Mouse (Mus musculus) macrophage (primary cell): ENCODE results near the gene Sdk2. TPM values are rescaled to one million over a fixed set of nuclear protein-coding genes. Genes with fewer than 3 reads are reported as not detected.

ENCODE experiments used
- H3K27ac ChIP-seq: fragments of 350-480 bp; formaldehyde crosslinking; 2 replicates; pipeline ENCODE4 v1.9.0; 2021
- H3K36me3 ChIP-seq: fragments of 350-480 bp; formaldehyde crosslinking; 2 replicates; pipeline ENCODE4 v1.9.0; 2021; ENCODE audit errors: inconsistent target
- H3K4me3 ChIP-seq: fragments of 350-480 bp; formaldehyde crosslinking; 2 replicates; pipeline ENCODE4 v1.9.0; 2021; ENCODE audit errors: inconsistent target
- H3K79me2 ChIP-seq: fragments of 350-480 bp; formaldehyde crosslinking; 2 replicates; pipeline ENCODE4 v1.9.0; 2021; ENCODE audit errors: inconsistent target
- WGBS: methylation state at CpG from one replicate; pipeline ENCODE4 v1.1.7; 2026; ENCODE audit warnings: inconsistent platforms; ENCODE audit not compliant: missing documents; 5-methylcytosine and 5-hydroxymethylcytosine counted together
- polyA plus RNA-seq: library from polyadenylated mRNA; stranded (reverse); fragments of 250-400 nt; gene quantifications from 3 replicates; pipeline ENCODE4 v1.2.4, GENCODE M21; 2018; ENCODE audit warnings: inconsistent platforms

Gene Sdk2
- polyA plus RNA-seq, 1 experiment from 2014 or later = 0.22 TPM

DNA sequence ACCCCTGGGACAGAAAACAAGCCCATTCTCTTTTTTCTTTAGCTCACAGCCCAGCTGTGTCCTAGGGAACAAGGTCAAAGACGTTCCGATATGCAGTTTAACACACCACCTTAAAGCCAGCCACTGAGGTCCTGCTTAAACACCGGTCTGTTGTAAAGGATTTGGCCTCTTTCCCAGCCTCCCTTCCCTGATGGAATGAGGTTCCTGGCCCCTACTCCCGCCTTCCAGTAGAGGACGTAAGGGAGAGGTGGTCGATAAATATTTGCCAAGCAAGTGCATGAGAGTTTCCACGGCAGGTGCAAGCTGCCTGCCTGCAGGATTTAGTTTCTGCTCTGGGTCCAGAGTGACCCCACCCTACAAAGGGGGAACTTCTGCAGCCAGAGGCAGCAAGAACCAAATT lies 4.9 kb downstream of the Sdk2 start:
- 83% methylated on average over 7 of the region's 7 CpGs for WGBS
- Histone ChIP-seq H3K4me3 (no peak overlapping the region), H3K79me2 (no peaks in the 10 kb centered on the region), H3K27ac (no peak overlapping the region), H3K36me3 (no peaks in the 10 kb centered on the region)

DNA sequence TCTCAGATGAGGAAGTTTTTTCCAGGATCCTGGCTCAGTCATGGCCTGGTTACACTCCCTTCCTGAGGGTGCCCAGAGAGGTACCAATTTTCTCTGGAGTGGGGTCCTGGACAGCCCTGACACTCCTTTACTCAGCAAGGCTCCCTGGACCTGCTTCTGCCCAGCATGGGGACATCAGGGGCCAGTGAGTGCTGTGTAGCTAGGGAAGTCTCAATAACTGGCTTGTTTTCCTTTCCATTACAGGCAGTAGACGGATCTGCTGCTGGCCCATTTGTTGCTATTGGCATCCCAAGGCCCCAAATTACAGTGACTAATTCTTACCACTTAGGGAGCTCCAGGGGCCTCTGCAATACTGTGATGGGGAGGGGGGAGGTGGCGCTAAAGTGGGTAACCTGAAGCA lies 5.6 kb downstream of the Sdk2 start:
- no peaks in the 10 kb centered on the region for H3K36me3 ChIP-seq
- no peak overlapping the region for H3K27ac ChIP-seq
- no peak overlapping the region for H3K4me3 ChIP-seq
- H3K79me2 ChIP-seq = no peaks in the 10 kb centered on the region
- 55% methylated on average over 2 of the region's 2 CpGs for WGBS

DNA sequence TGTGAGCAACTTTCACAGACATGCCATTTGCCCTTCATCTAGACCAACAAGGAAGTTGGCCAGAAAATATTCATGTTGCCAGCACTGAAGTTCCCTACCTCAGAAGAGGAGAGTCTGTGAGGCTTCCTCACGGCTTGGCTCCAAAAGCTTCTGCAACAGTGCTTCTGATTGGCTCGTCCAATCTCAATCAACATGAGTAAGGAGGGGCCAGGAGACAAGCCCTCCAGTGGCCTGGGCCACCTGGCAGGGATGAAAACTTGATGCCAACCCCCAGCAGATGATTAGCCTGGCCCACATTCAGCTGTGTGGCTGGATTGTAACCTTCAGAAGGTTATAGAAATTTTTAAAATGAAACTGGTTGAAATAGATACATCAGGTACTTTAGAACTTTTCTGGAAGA lies 10.5 kb downstream of the Sdk2 start:
- 41% methylated on average over 2 of the region's 2 CpGs for WGBS
- Histone ChIP-seq H3K27ac (no peak overlapping the region), H3K4me3 (no peak overlapping the region), H3K36me3 (no peaks in the 10 kb centered on the region), H3K79me2 (no peaks in the 10 kb centered on the region)

DNA sequence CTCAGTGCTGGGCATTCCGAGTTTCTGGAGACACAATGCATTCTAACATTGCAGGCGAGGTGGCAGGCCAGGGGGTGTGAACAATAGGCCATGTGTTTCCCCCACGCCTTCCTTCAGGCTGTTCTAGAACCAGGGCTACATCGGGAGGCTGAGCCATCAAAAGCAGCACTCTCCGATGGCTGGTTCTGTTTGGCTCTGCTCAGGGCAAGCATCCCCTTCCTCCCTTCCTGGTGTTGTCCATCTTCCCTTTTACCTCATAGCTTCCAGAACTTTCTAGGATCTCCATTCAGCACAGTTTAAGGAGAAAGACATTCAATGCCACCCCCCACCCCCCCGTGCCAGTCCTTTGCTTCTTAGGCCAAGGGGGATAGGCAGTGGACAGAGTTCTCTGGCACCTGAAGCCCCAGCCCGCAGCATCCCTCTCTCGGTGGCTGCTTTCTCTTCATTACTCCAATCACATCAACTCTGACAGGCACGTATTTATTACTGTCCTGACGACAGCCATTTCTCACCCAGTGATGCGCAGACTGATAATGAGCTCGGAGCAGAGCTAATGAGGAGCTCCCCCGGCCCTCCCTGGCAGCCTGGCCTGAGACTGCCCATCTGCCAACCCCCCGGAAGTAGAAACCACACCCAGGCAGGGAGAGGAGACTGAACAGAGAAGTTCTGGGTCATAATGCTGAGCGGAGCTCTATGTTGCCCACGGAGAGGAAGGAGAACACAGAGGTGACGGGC lies 12.1 kb downstream of the Sdk2 start:
- Histone ChIP-seq H3K4me3 (no peak overlapping the region), H3K36me3 (no peaks in the 10 kb centered on the region), H3K79me2 (no peaks in the 10 kb centered on the region), H3K27ac (no peak overlapping the region)
- WGBS = 73% methylated on average over 17 of the region's 17 CpGs

DNA sequence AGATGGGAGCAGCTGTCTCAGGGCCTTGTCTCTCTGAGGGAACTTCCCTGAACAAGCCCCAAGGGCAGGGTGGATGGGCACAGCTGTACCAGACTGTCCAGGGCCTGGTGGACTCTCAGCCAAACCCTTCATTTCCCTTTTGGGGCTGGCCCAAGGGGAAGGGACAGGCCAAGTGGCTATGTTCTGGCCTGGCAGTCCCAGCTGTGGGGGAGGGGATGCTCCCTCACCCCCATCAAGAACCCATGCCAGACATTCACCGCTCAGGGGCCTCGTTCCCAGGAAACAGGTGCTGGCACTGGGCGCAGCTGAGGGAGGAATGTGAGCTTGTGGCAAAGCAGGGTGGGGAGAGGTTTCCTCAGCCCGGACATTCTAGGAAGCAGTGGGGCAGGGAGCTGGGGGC lies 15.5 kb downstream of the Sdk2 start:
- no peaks in the 10 kb centered on the region for H3K79me2 ChIP-seq
- no peaks in the 10 kb centered on the region for H3K36me3 ChIP-seq
- WGBS = 43% methylated on average over 4 of the region's 4 CpGs
- H3K4me3 ChIP-seq = no peak overlapping the region
- no peak overlapping the region for H3K27ac ChIP-seq

DNA sequence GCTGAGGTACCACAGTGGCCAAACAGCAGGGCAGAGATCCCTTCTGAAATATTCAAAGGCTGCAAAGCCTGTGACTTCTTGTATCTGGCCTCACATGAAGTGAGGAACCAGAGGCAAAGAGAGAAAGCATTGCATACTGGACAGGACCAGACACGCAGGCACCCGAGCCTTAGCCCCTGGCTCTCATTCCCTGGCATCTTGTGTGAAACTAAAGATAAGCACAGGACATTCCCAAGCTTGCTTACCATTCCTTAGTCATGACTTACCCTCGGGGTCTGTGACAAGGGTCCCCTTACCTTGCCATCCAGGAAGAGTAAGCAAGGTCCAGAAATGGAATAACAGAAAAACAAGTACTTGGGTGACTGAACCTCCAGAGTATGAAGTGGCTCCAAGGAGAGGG lies 16.3 kb downstream of the Sdk2 start:
- Histone ChIP-seq H3K4me3 (no peak overlapping the region), H3K27ac (no peak overlapping the region), H3K79me2 (no peaks in the 10 kb centered on the region), H3K36me3 (no peaks in the 10 kb centered on the region)
- 85% methylated on average over 3 of the region's 3 CpGs for WGBS

DNA sequence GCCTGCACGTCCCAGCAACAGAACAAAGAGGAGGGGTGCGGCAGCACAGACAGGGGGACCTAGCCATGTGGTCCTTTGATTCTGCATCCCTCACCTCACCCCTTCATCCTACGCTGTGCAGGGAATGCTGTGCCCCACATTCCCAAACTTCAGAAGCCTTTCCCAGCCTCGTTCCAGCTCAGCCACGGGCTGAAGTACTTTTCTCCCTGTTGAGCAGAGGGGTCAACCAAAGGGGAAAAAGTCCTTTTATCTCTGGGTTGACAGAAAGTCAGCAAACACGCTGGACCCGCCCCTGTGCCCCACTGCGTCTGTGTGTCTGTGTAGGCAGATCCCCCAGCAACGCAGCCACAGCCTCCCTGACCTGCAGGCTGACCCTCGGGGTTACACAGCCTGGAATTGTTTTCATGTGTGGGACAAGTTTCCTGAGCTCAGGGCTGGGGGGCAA lies 18.9 kb downstream of the Sdk2 start:
- Histone ChIP-seq H3K27ac (no peak overlapping the region), H3K36me3 (no peaks in the 10 kb centered on the region), H3K4me3 (no peak overlapping the region), H3K79me2 (no peaks in the 10 kb centered on the region)
- 37% methylated on average over 10 of the region's 10 CpGs for WGBS

DNA sequence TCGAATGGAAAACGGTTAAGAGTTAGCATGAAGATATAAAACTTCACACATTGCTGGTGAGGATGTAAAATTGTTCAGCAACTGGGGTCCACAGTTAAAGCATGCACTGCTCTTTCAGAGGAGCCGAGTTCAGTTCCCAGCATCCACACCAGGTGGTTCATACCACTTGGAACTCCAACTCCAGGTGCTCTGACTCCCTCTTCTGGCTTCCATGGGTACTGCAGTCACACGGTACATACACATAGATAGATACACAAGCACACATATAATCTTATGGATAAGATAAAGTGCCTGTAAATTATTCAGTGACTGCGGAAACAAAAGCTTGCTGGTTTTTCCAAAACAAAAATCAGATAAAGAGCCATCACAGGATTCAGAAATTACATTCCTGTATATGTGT lies 19.9 kb downstream of the Sdk2 start:
- H3K4me3 ChIP-seq = no peak overlapping the region
- no peaks in the 10 kb centered on the region for H3K79me2 ChIP-seq
- WGBS = 84% methylated on average over 4 of the region's 5 CpGs
- no peak overlapping the region for H3K27ac ChIP-seq
- H3K36me3 ChIP-seq = no peaks in the 10 kb centered on the region

DNA sequence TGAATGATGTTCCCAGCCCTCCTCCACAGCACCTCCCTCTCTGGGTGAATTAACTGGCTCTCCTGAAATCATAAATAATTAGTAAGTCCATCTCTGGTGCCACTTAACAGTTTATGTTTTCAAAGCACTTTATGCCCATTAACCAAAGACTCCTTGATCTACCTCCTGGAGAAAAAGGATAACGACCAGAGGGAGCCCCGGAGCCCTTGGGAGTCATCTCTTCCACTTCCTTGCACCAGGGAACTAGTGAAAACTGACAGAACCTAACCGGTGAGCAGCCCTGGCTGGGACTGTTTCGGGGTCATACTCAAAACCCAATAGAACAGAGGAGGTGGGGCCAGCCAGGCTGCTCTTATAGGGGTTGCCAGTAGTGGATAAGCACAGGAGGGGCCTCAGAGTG lies 22.5 kb downstream of the Sdk2 start:
- WGBS = 73% methylated on average over 4 of the region's 4 CpGs
- no peak overlapping the region for H3K4me3 ChIP-seq
- H3K79me2 ChIP-seq = no peaks in the 10 kb centered on the region
- no peak overlapping the region for H3K27ac ChIP-seq
- H3K36me3 ChIP-seq = no peaks in the 10 kb centered on the region

DNA sequence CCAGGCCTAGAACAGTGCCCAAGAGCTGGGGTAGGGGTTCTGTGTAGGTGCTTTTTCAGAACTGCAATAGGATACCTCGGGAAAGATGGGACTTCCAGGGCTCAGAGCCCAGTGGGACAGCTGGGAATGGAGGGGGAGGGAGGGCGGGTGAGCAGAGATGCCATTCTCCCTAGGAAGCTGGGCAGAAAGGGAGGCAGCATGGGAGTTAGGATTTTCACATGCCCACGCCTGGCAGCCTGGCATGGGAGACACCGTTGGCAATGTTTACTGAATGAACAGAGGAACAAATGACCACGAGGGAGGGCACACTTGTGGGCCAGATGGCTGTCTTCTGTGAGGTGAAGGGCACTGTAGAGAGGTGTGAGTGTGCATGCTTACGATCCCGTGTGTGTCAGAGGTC lies 23.3 kb downstream of the Sdk2 start:
- WGBS = 75% methylated on average over 7 of the region's 7 CpGs
- Histone ChIP-seq H3K4me3 (no peak overlapping the region), H3K27ac (no peak overlapping the region), H3K36me3 (no peaks in the 10 kb centered on the region), H3K79me2 (no peaks in the 10 kb centered on the region)

DNA sequence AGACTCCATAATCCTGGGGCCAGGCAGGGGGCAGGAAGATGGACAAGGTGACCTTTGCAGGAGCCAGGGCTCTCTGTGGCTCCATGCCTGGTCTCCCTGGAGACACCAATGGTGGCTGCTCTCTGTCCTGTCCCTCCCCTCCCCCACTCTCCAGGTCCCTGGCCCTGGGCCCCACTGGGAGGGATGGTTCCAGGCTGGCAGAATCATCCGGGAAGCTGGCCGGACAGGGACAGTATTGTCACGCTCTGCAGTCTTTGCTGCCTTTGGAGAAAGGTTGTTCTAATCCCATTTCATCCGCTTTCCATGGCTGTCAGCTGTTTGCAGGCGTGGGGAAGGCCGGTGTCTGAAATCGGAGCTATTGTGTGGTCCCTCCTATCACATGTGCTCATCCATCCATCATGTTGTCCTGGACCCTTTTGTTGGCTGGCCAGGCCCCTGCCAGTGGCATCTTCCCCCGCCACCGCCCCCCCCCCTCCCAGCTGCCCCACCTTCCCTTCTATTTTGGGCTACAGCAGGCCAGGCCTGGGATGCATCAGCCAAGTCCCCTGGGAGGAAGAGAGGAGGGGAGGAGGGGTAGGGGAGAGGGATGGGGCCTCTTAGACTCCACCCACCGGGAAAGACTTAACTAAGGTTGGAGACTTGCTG lies 26.3 kb downstream of the Sdk2 start:
- no peaks in the 10 kb centered on the region for H3K36me3 ChIP-seq
- no peaks in the 10 kb centered on the region for H3K79me2 ChIP-seq
- no peak overlapping the region for H3K27ac ChIP-seq
- WGBS = 51% methylated on average over 10 of the region's 10 CpGs
- no peak overlapping the region for H3K4me3 ChIP-seq

DNA sequence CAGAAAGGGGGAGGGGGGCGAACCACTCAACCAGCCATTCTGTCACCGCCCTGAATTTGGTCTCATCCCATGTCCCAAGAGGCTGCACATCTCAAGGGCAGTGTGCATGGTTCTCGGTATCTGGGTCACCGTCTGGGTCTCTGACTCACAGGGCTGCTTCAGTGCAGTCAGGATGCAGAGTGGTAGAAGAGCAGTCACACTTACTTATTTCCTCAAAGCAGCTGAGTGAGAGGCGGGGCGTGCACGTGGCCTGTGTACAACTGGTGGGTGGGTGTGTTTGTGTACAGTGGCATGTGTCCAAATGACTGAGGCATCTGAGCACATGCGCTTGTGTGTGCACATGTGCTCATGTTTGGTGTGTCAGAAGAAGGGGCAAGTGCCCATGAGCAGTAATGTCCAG lies 28.8 kb downstream of the Sdk2 start:
- Histone ChIP-seq H3K4me3 (no peak overlapping the region), H3K27ac (no peak overlapping the region), H3K79me2 (no peaks in the 10 kb centered on the region), H3K36me3 (no peaks in the 10 kb centered on the region)
- WGBS = 70% methylated on average over 8 of the region's 8 CpGs

DNA sequence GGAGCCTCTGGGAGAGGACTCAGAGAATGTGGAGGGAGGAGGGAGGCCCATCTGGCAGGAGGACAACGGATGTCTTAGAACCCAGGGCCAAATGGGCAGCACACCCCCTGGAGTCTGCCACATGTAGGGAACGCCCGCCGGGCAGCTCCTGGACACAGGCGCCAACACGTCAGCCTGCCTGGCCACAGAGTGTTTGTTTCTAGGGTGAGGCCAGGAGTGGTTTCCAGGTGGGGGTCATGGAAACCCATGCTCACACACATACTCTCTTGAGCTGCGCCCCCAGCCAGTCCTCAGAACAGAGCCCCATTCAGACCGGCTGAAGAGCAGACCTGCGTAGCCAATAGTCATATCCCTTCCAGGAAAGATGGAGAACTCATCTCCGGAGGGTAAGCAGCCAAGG lies 35.4 kb downstream of the Sdk2 start:
- Histone ChIP-seq H3K79me2 (no peaks in the 10 kb centered on the region), H3K27ac (no peak overlapping the region), H3K36me3 (no peaks in the 10 kb centered on the region), H3K4me3 (no peak overlapping the region)
- WGBS = 87% methylated on average over 10 of the region's 10 CpGs

DNA sequence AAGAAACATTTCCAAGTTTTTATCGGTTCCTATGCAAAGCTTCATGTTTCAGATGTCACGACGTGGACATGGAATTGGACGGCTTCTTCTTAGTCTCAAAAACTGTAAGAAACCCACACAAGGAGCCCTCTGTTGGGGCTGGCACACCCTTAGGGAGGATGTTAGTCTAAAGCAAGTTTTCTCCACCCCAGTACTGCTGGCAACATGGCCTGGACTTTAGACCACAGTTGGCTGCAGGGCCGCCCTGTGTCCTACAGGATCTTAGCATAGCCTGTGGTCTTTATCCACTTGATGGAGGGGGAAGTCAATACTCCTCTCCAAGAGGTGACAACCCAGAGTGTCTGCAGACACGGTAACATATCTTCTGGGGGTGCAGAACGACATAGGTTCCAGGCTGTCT lies 36.6 kb downstream of the Sdk2 start:
- 94% methylated on average over 7 of the region's 7 CpGs for WGBS
- Histone ChIP-seq H3K79me2 (no peaks in the 10 kb centered on the region), H3K4me3 (no peak overlapping the region), H3K36me3 (no peaks in the 10 kb centered on the region), H3K27ac (no peak overlapping the region)

DNA sequence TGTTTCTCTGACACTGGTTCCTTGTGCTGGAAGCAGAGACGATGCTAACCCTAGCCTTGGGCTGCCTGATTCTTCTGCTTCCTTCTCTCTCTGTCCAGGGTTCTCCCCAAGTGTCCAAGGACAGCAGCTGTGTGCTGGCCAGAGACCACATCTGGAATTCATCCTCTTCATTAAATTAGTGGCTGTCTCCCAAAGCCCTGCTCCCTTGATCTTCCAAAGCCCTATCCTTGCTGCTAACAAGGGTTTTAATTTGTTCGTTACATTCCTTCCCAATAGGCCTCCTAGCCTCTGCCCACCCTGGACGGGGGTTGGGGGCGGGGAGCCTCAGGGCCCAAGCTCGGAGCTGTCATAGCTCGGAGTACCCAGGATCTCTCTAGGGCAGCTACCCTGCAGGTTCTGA lies 38.3 kb downstream of the Sdk2 start:
- H3K36me3 ChIP-seq = no peaks in the 10 kb centered on the region
- H3K4me3 ChIP-seq = no peak overlapping the region
- H3K27ac ChIP-seq = no peak overlapping the region
- WGBS = 72% methylated on average over 6 of the region's 6 CpGs
- H3K79me2 ChIP-seq = no peaks in the 10 kb centered on the region

DNA sequence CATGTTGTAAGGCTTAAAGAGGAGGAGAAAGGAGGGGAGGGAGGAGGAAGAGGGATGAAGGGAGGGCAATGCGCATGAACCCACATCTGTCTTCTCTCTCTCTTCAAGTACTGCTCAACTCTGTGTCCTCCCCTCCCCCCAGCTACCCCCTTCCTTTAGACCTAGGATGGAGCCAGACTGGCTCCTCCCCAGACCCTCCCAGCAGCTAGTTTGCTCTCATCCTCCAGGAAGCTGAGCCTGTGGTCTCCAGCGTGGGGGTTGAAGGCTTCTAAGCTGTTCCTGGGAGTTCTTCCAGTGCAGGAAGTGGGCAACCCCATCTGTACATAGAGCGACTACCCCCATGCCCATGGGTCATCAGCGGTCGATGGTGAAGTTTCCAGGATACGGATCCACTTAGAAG lies 38.8 kb downstream of the Sdk2 start:
- WGBS = 48% methylated on average over 5 of the region's 6 CpGs
- Histone ChIP-seq H3K79me2 (no peaks in the 10 kb centered on the region), H3K4me3 (no peak overlapping the region), H3K36me3 (no peaks in the 10 kb centered on the region), H3K27ac (no peak overlapping the region)
